In the genomic region with DNA sequence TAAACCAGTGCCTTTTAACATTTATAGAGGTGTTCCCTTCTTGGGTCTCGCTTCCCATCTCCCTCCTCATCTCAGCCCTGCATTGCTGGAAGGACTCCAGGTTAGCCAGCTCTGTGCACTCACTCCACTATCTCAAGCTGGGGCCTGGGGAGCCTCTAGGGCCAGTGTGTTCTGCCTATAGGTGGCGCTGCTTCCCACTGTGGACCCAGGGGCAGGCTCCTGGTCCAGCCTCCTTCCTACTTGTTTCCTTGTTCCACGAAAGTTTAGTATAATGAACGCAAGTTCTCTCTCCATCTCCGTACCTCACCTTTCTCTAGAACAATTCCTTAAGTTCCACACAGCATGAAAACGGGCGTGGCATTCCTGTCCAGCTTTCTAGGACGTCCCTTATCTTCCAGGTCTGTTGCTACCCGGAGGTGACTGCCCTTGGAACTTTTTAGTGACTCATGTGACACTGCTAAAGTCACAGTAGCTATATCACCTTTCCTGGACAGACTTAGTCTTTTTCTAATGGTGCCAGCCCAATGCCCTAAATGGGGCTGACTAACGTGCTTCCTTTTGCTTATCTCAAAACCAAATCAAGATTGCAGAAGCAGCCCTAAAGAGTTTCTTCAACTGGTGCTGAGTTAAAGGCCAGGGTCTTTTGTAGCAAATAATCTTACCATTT, we compare ENCODE assay signal across 8 mouse cellular contexts. TPM values are rescaled to one million over a fixed set of nuclear protein-coding genes. Genes with fewer than 3 reads are reported as not detected.
DNase-seq lines count a peak whose midpoint lies in the region; ATAC-seq and TF ChIP-seq lines count a peak whose summit lies in the region.
"Had no signal": no experiment of that assay in that cellular context is flagged by ENCODE, and none has a peak within 500 bp of the region (broad histone marks: within the 10 kb centered on the region; RNA-seq: fewer than 3 reads in every experiment).

No protein-coding gene starts in this region.

- no peaks in the 10 kb centered on the region for H3K4me1 ChIP-seq in intestine, embryonic 14.5 days (replicated peaks; ENCODE audit: control insufficient read depth, insufficient read depth, low read length)
- H3K4me1 ChIP-seq in small intestine, adult 2 months (ENCODE audit: control insufficient read depth, insufficient read depth, insufficient read length, low read length), result peaks cover 4% of the 10 kb centered on the region; the same call in 1 of the 2 replicates

- H3K36me3 ChIP-seq in intestine, embryonic 14.5 days (ENCODE audit: control insufficient read depth, insufficient read depth, low read length), result peaks cover 24% of the 10 kb centered on the region
- peaks cover 17% of the 10 kb centered on the region for H3K36me3 ChIP-seq in small intestine, adult 2 months (ENCODE audit: control insufficient read depth, insufficient read depth, low read length)

- peak; percentile 67; the same call in 1 of the 2 replicates for ATAC-seq in intestine, embryonic 14.5 days (replicated peaks; ENCODE audit: low FRiP score, low TSS enrichment, low read depth)
- ATAC-seq in megakaryocyte progenitor cell, adult 5-6 weeks (replicated peaks; ENCODE audit: poor library complexity), result peak; percentile 91

- H3K27ac ChIP-seq in gastrocnemius, adult 2 months, result no peak overlapping the region
- H3K27ac ChIP-seq in intestine, embryonic 14.5 days (ENCODE audit: low read depth), result no peak overlapping the region
- H3K27ac ChIP-seq in small intestine, adult 2 months (ENCODE audit: insufficient read depth, low read depth, low read length), result no peak overlapping the region
- H3K27ac ChIP-seq: macrophage had no signal

- no peak overlapping the region for H3K4me2 ChIP-seq in intestine, embryonic 14.5 days (ENCODE audit: low read length)

- no peak overlapping the region for H3K9ac ChIP-seq in intestine, embryonic 14.5 days (ENCODE audit: low read length)

- TF ChIP-seq CTCF in gastrocnemius, adult 2 months (IDR thresholded peaks at IDR 0.05), result peak; percentile 92
- TF ChIP-seq CTCF in small intestine, adult 2 months (IDR thresholded peaks at IDR 0.05; ENCODE audit: extremely low read depth, insufficient read length, insufficient replicate concordance, low read depth, low read length), result peak; percentile 82; the same call in 1 of the 2 replicates

- no peaks in the 10 kb centered on the region for H3K9me3 ChIP-seq in intestine, embryonic 14.5 days (ENCODE audit: control insufficient read depth, low read length)

- peak overlapping the region; percentile 42 for H3K4me3 ChIP-seq in gastrocnemius, adult 2 months
- no peak overlapping the region for H3K4me3 ChIP-seq in intestine, embryonic 14.5 days (ENCODE audit: low read depth, low read length)
- no peak overlapping the region for H3K4me3 ChIP-seq in small intestine, adult 2 months (ENCODE audit: low read depth, low read length)

- intact Hi-C loops in gastrocnemius, adult 2 months (cut with DNase I), result no loop called here

- WGBS in intestine, embryonic 14.5 days, result 38% methylated on average over 10 of the region's 10 CpGs
- WGBS in small intestine, adult 2 months, result 10% methylated on average over 10 of the region's 10 CpGs

- H3K27me3 ChIP-seq in intestine, embryonic 14.5 days (replicated peaks; ENCODE audit: control insufficient read depth, insufficient read depth, low read length), result no peaks in the 10 kb centered on the region
- no peaks in the 10 kb centered on the region for H3K27me3 ChIP-seq in small intestine, adult 2 months (ENCODE audit: control insufficient read depth, insufficient read depth, low read length)

- peak; percentile 87 for DNase-seq in ZHBTc4 (ENCODE audit: low read depth, low spot score)
- DNase-seq in cerebellum, adult 9-11 months, result peak; percentile 40
- DNase-seq in gastrocnemius, adult 2 months, result peak; percentile 88
- peak; percentile 83 for DNase-seq in intestine, embryonic 14.5 days (ENCODE audit: low spot score)
- DNase-seq in left cerebral cortex, adult 8-10 months (ENCODE audit: low spot score in 2 of 2), result peak; percentile 36 to 37

- no peak for TF ChIP-seq POLR2A in small intestine, adult 2 months (IDR thresholded peaks at IDR 0.05; ENCODE audit: low read depth, low read length)

RNA-seq across cellular contexts. Expression of a gene that starts 12.9 kb away (rescaled TPM):
- 10 to 100 TPM in 1 of 2 experiments, 1 to 10 TPM in 1; 9.4 to 11.5 TPM for total RNA-seq in gastrocnemius, adult 2 months (2021)
- 312 and 313 TPM in 2 replicates for polyA plus RNA-seq in intestine, embryonic 14.5 days (2014; fragmentation: Nextera tagmentation; extraction: Ambion mirVana)
- total RNA-seq in left cerebral cortex, adult 8-10 months (2022), result 10 to 100 TPM; 70.5 to 87.7 (median 83.5) TPM
- 264 and 298 TPM in 2 replicates for total RNA-seq in megakaryocyte progenitor cell, adult 5-6 weeks (2015)
- total RNA-seq in megakaryocyte progenitor cell, adult 5-6 weeks (2017), result 127 and 137 TPM in 2 replicates
- 76.3 and 102 TPM in 2 replicates for polyA plus RNA-seq in small intestine, adult 2 months (2012; rRNA removed)

RNA-seq across cellular contexts. Expression of a gene that starts 13.1 kb away (rescaled TPM):
- 10 to 100 TPM in 1 of 2 experiments, 1 to 10 TPM in 1; 9.7 to 10.2 TPM for total RNA-seq in gastrocnemius, adult 2 months (2021)
- 50.9 and 54.4 TPM in 2 replicates for polyA plus RNA-seq in intestine, embryonic 14.5 days (2014; fragmentation: Nextera tagmentation; extraction: Ambion mirVana)
- total RNA-seq in left cerebral cortex, adult 8-10 months (2022), result 100 to 1,000 TPM; 100 to 110 (median 103) TPM
- 1.3 and 1.6 TPM in 2 replicates for total RNA-seq in megakaryocyte progenitor cell, adult 5-6 weeks (2015)
- total RNA-seq in megakaryocyte progenitor cell, adult 5-6 weeks (2017), result 1.4 and 2.7 TPM in 2 replicates
- 1.8 and 3.3 TPM in 2 replicates for polyA plus RNA-seq in small intestine, adult 2 months (2012; rRNA removed)

RNA-seq across cellular contexts. Expression of a gene that starts 20.8 kb away (rescaled TPM):
- total RNA-seq in gastrocnemius, adult 2 months (2021), result under 1 TPM; 0.67 to 0.87 TPM
- polyA plus RNA-seq in intestine, embryonic 14.5 days (2014; fragmentation: Nextera tagmentation; extraction: Ambion mirVana), result 6.1 and 7.2 TPM in 2 replicates
- total RNA-seq in left cerebral cortex, adult 8-10 months (2022), result 10 to 100 TPM in 1 of 4 experiments, 1 to 10 TPM in 3; 3.7 to 10.2 (median 6.4) TPM
- 85.0 and 90.4 TPM in 2 replicates for total RNA-seq in megakaryocyte progenitor cell, adult 5-6 weeks (2015)
- total RNA-seq in megakaryocyte progenitor cell, adult 5-6 weeks (2017), result 101 and 119 TPM in 2 replicates
- polyA plus RNA-seq in small intestine, adult 2 months (2012; rRNA removed), result 3.0 and 5.4 TPM in 2 replicates

RNA-seq across cellular contexts. Expression of a gene that starts 28.9 kb away (rescaled TPM):
- not detected for total RNA-seq in gastrocnemius, adult 2 months (2021)
- 0.11 TPM in 1 of 2 replicates, not detected in the other for polyA plus RNA-seq in intestine, embryonic 14.5 days (2014; fragmentation: Nextera tagmentation; extraction: Ambion mirVana)
- total RNA-seq in left cerebral cortex, adult 8-10 months (2022), result not detected
- total RNA-seq in megakaryocyte progenitor cell, adult 5-6 weeks (2015), result not detected in 2 replicates
- not detected in 2 replicates for total RNA-seq in megakaryocyte progenitor cell, adult 5-6 weeks (2017)
- not detected in 2 replicates for polyA plus RNA-seq in small intestine, adult 2 months (2012; rRNA removed)
- polyA plus RNA-seq: macrophage had no signal

Comparison
In these comparisons a context has a peak if more than half of its experiments do, and no peak if none do; other contexts are left out.
1. DNase-seq: peak in every context shown above with its lines; median percentile 88 in gastrocnemius, adult 2 months; 87 in ZHBTc4; 83 in intestine, embryonic 14.5 days; 40 in cerebellum, adult 9-11 months; 36 in left cerebral cortex, adult 8-10 months.
2. RNA of a gene that starts 12.9 kb away (total RNA-seq): 127 to 298 TPM in megakaryocyte progenitor cell, adult 5-6 weeks and 70.5 to 87.7 TPM in left cerebral cortex, adult 8-10 months; 9.4 to 11.5 TPM in gastrocnemius, adult 2 months; every median in the first group is over 4 times any median in the second.
3. RNA of a gene that starts 13.1 kb away (total RNA-seq): 100 to 110 TPM in left cerebral cortex, adult 8-10 months; 9.7 to 10.2 TPM in gastrocnemius, adult 2 months and 1.3 to 2.7 TPM in megakaryocyte progenitor cell, adult 5-6 weeks; every median in the first group is over 4 times any median in the second.
4. RNA of a gene that starts 20.8 kb away (total RNA-seq): 85.0 to 119 TPM in megakaryocyte progenitor cell, adult 5-6 weeks; 3.7 to 10.2 TPM in left cerebral cortex, adult 8-10 months and 0.67 to 0.87 TPM in gastrocnemius, adult 2 months; every median in the first group is over 4 times any median in the second.